Mouse (Mus musculus) natural killer cell, adult 2 months (primary cell): Measurements from ENCODE around the gene Tnfaip2.

Experiments used
- DNase-seq, 2 experiments: peaks; one replicate each; pipeline ENCODE4 v3.0.0; 2022; ENCODE audit warnings: low spot score in 2 of 2

The Tnfaip2 gene

DNA sequence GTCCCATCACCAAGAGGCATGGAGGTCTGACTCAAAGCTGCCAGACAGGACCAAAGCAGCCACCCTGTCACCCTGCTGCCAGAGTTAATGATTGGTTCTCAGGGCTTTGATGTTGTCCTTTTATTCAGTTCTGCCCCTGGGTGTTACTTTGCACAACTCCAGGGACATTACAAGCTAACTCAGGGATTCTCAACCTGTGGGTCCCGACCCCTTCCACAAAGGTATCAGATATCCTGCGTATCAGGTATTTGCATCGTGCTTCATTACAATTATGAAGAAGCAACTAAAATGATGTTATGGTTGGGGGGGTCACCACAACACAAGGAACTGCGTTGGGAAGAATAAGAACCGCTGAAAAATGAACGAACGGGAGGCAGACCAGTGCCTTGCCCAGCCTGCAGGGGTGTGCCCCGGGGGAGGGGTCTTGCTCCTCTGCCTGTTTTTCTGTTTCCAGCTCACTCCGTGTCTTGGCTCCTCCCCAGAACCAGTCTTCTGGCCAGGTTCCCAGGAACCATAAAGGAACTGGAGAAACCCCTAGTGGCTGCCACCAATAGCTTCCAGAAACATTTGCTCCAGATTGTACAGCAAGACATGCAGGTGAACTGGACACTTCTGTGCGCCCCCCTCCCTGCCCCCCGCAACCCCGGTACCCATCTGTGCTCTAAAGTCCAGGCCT is 14.7 kb upstream of the Tnfaip2 start:
- no peak for DNase-seq

DNA sequence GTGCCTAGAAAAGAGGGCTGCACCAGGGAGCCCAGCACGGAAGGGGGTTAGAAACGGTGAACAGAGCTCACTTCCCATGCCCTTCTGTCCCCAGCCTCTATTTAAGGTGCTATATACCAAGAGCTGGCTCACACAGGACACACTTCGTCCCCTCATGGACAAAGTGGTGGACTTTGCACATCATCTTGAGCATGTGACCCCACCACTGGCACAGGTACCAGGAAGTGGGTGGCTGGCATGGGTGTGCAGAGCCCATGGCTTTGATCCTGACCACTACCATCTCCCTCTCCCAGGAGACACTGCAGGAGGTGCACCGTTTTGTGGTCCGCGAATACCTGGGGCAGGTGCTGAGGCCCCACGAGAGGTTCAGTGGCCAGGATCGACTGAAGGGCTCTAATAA is 13.9 kb upstream of the Tnfaip2 start:
- DNase-seq, result no peak

DNA sequence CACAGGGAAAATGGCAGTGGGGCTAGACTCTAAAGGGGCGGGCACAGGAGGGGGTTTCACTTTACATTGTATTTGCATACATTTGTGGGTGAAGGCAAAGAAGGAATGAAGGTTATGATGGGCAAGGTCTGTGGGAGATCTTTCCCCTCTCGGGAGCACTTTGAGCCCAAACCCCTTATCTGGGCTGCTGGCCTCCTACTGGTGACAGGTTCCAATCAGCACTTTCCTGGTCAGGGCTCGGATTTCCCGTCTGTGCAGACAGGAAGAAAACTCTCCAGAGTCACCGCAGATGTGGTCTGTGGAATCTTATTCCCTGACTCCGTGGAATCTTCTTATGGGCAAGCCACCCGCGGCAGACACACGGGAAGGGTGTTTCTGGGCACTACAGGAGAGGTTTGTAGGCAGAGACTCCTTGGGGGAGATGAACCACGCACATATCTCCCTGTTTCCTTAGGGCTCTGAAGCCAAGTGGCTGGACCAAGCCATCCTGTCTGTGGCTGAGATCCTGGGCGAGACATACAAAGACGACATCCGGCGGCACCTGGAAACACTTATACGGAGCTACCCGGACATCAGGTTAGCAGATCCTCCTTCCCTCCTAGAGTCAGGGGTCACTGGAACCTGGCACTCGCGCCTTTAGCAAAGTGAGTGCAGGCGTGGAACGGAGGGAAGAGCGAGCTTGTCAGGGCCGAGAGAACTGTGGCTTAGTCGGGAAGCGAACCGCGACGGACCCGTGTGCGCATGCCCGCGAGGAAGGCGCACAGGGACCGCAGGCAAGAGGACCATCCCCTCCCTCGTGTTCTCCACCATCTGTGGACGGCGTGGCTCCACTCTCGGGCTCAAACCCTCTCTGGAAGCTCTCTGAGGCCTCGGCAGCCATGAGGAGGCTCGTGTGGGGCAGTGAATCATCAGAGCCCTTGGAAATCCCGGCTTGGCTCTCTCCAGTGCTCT is 13.0 kb upstream of the Tnfaip2 start:
- DNase-seq, result no peak

DNA sequence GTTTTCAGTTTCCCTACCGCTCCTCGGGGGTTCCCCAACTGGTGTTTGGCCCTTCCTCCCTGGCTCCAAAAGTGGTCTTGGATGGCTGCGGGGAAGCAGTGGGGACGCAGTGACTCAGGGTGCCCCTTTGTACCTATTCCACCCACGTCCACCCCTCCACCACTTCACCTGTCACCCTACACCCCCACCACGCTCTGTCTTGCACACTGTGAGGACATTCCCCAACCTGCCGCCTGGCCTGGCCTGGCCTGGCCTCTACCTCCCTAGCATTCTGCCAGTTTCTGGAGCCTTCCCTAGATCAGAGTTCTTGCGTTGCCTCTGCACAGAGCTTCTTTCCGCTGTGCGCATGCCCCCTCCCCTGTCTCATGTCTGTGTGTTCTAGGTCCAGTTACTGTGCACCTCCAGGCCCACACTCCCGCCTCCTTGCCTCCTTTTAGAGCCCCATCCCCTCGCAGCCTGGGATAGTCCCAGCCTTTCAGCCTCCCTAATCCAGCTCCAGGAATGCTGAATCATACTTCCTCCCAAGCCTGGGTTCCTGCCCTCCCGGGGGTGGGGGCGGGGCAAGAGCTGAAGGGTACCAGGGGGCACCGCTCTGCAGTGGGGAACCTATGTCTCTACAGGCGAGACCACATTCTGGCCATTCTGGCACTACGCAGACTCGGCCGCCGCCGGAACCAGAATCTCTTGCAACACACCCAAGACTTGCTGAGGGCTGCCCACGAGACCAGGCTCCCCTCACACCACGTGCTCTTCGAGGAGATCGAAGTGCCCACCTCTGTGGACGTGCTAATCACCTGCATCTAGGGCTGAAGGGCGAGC is 12.0 kb upstream of the Tnfaip2 start:
- no peak for DNase-seq

DNA sequence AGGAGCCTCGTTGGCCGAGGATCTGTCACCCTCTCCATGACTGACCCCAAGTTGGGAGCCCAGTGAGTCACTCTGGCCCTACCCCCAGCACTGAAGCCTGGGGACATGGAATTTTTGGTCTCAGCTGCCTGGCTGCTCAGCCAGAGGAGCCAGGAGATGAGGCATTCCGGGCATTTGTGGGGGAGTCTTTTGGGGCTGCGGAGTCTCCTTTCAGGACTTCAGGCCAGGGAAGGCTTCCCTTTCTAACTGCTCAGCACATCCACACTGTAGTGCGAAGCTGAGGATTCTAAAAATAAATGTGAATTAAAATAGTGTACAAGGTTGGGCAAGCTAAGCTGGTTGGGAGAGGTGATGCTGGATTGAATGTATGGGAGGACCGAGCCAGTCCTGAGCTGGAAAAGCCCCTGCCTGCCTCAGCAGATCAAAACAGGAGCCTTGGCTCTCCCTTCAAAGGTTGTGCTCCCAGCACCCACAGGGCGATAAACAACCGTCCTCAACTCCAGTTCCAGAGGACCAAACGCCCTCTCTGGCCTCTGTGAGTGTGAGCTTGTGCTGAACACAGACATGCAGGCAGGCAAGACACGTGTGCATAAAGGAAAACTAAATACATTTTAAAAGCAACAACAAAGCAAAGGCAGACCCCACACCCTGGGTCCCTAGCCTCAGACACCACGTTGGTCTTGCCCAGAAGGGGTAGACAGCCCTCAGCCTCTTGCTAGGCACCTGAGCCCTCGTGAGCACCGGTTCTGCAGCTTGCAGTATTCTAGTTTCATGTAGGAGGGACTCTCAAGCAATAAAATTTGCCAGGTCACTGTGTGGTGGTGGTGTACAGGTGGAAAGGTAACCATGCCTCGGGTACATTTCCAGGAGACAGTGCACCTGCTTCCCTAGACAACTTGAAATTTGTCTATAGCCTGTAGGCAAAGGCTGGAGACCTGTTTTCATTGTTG is 11.1 kb upstream of the Tnfaip2 start:
- no peak for DNase-seq

DNA sequence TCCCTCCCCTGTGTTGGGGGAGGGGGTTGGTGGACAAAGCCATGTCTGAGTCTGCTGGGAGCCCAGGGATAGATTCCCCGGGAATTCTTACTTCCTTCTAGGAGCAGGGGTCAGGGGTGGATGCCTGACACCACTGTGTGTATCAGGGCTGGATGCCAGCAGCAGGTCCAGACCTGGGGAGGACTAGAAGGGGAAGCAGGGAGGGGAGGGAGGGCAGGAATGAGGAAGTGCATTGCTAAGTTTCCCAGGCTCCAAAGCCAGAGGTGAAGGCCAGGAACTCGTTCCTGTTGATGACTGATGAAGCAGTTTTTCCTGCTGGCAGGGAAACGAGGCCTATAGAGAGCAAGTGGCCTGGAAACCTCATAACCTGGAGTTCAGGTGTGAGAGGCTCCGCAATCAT is 10.2 kb upstream of the Tnfaip2 start:
- no peak for DNase-seq

DNA sequence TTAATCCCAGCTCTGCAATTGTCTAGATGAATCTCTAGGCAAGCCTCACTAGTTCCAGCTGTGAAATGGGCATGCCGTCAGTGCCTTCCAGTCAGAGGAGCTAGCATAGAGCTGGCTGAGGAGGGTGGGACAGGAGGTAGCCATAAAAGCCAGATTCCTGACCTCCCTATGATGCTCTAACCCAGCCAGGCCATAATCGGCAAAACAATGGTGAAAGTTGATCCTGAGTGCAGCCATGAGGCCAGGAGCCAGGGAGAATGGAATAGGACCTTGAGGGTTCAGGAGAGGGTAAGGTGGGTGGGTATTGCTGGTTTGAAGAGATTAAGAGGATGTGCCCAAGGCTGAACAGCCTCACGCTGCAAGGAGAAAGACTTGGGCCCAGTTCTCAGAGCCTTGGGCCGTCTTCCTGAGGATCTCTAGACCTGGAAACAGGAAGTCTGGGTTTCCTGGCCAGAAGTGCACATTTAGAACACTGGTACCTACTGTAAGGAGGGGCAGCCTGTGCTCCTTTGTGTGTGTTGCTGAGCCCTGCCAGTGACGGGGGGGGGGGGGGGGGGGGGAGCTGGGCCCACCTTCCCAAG is 9.4 kb upstream of the Tnfaip2 start:
- DNase-seq, result no peak

DNA sequence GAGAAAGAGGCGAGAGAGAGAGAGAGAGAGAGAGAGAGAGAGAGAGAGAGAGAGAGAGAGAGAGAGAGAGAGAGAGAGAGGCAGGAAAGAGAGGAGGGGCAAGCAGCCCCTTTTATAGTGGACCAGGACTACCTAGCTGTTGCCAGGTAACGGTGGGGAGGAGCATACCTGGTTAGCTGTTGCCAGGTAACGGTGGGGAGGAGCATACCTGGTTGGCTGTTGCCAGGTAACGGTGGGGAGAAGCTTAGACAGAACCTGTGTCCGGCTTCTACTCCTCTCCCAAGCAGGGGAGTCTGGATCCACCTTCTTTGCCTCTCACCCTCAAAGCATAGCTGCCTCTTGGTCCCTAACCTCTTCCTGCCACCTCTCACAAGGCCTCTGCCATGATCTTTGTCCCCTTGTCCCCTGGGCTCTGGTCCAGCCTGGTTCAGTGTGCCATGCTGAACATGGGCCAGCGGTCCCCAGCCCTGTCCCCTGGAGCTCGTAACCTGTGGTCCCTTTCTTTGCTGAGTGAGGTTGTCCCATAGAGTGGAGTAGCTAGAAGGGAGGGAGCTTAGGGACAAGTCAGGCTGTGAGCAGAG is 8.0 kb upstream of the Tnfaip2 start:
- DNase-seq, result no peak

DNA sequence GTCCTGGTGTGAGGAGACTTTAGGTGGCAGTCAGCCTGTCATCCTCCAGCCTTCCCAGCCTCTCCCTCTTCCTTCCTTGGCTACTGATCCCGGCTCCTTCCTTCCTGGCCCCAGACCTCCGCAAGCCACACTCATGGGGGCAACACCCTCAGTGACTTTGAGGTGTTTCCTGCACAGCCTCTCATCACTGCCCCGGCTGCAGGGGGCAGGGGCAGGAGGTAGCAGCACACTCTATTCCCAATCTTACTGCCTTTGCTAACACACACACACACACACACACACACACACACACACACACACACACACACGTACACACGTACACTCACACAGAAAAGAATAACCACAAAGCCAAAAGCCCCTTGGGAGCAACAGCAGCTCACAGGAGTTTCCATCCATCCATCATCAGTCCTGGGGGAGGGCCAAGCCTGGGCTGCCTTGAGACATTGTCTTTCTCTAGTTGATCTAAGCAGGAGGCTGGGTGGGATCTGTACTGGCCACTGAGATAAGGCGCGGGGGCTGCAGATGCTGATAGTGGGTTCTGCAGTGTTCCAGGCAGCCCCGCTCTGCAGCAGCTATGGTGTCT is 7.4 kb upstream of the Tnfaip2 start:
- DNase-seq, result no peak

DNA sequence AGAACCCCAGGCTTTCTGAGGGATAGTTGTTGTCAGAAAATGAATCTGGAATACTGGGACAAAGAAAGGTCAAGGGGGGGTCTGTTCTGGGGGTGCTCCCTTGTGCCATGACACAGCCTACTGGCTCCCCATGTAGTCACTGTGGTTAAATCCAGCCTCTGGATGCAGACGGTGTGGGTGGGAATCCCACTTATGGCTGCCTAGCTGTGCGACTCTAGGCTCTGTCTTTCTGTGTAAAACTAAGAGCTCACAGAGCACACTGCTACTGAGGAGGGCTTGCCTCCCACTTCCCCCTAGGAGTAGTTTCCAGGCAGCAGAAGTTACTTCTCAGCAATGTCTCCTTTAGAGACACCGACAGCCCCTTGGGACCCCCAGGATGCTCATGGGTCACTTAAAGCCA is 6.1 kb upstream of the Tnfaip2 start:
- no peak for DNase-seq

DNA sequence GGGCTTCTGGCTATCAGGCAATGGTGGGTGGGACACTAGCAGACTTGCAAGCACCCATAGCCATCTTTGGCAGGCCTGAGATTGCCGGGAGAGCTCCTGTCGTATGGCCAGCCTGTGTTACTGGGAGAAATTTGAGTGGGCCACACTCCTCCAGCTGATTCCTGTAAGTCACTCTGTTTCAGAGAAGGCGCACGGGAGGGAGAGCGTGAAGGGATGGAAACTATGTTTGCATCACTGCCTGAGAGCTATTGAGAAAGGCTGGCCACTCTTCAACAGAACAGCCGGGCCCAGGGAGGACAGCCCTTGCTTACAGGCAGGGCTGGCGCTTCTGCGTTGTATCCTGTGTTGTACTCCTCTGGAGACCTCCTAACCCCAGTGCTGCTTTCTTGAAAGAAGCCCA is 5.6 kb upstream of the Tnfaip2 start:
- DNase-seq, result no peak

DNA sequence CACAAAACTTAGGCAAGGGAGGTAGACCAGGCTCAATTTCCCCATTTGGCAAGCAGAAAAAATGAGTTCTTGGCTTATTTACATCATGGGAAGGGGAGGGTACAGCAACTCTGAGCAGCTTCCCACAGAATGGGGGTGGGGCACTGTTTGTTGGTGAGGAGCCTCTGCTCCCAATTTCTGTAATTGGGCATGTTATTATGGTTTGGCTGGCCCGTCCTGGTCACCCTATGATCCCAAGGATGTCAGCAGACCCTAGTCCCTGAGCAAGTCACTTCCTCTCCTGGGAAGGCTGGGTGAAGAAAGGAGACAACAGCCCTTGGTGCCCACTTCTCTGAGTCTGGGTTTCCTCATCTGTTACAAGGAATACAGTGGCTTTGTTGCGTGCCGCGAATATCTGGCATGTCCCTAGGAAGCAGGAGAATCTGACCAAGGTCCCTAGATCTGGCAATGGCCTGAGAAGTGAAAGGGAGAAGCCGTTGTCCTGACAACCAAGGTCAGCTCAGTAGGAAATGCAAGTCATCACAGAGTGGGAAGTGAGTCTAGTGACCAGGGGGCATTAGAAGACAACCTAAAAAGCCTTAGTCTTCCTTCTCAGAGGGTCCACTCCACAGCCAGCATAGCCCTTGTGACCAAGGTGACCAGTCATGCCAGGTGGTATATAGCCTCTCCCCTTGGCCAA is 4.9 kb upstream of the Tnfaip2 start:
- DNase-seq, result no peak

DNA sequence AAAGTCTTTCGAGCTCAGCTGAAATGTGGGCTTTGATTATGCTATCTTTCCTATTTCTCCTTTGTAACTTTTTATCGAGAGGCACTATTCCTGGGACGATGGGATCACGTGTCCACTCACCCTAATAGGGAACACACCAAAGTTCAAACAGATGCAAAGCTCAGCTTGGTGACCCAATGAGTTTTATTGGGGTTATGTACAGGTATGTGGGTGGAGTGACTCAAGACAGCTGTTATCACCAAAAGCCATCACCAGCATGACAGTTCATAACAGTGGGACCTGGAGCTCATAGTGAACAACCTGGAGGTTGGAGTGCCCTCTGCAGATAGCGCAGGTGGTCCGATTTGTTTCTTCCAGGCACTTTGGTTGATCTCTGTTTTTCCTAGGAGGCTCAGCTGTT is 3.4 kb upstream of the Tnfaip2 start:
- DNase-seq, result no peak

DNA sequence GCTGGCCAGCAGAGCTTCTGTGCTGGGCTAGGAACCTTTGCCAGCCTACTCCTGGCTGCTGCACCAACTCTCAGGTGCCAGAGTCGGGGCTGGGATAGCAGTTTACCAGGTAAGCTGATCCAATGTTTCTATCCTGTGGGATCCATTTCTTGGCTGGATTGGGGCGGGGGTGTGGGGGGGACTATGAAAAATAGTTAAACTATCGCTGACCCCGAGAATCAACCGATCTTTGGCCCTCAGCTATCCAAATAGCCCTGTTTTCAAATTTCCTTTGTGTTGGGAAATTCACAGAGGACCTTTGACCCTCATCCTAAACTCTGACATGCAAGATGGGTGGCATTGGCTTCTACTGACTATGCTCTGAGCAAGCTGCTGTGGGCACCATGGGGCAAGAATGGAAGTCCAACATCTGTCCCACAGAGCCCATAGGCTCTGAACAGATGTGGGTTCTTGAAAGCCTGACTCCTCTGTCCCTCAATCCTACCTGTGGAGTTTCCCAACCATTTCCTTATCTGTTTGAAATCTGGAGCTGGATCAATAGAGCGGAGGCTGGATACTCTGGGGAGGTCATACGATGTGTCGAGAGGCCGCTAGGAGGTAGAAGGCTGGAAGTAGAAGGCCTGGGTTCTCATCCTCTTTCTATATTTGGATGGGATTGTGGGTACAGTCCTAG is 1.4 kb upstream of the Tnfaip2 start:
- no peak for DNase-seq

DNA sequence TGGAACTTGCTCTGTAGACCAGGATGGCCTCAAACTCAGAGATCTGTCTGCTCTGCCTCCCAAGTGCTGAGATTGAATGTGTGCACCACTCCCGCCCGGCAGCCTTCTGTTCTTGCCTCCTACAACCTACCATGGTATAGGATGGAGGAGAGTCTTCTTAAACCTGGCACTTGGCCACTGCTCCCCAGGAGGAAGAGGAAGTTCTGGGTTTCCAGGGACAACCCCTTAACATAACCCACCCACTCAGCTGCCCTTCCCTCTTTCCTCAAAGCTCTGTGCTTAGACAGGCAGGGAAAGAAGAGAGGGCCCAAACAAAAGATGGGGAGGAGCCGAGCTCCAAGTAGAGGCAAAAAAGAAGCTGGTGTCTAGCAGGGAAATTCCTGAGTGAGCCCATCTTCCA is 746 bp upstream of the Tnfaip2 start:
- no peak for DNase-seq

DNA sequence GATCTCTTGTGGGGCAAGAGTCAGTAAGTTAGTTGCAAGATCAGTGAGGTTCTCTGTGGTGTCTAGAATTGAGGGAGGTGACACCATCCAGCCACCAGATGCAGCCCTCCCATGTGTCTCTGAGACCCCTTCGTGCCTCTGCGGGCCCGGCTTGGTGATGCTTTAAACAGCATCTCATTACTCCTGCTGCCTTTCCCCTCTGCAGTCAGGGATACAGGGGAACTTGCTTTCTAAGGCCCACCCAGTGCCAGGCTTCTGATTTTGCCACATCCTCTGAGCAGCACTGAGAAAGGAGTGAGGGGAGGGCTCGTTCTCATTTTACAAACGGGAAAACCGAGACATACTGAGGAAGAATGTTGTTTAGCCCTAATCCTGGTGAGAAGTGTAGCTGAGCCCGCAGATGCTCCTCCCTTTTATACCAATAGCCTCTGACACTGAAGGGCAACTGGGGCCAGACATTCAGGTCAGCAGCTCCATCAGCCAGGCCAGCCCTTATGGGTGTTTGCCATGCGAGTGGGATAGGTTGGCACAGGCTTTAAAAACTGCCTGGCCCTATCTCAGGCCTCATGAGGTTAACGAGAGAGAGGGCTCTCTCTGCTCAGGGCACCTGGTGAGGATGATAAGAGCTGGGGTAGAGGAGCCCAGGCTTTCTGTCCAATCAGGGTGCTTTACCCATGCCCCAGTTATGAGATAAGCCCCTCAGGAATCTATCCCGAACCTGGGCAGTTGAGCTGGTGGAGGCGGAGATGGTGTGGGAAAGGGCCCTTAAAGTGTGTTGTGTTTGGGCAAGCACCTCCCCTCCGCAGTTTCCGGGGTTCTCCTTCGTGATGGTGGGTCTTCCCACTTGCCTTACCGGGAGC is 972 bp downstream of the Tnfaip2 start:
- DNase-seq, result no peak

DNA sequence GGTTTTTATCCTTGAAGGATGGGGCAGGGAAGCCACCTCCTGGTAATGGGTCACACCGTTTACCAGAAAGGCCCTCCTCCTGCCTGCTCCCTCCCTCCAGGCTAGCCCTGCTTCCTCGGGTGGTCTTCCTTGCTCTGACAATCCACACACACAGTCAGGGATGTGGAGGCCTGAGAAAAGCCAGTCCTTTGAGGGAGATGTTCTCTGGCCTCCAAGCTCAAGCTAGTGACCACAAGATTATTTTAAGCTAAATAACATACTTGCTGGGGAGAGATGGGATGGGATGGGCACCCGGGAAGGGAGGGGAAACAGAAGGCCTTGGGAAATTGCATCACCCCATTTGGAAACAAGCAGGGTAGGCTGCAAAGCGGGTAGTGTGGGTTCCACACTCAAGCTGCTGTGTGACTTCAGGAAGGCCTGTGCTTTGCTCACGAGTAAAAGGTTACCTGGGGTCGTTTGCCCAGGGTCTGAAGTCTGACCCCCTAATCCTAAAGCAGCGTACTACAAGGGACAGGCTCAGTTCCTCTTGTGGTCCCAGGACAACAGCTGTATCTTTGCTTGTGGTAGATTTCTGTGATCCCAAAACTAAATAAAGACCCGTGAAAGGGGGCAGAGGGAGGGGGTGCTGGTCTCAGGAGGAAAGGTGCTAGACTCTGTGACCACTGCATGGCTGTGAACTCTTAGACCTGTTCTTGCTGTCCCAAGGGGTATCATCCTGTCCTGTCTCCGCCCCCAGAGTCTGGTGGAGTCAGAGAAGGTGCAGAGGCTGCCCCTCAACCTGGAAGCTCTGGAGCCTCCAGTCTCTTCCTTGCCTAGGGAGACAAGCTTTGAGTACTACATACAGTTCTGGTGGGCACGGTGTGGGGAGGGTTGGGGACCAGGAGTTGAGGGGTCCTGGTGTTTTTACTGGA is 1.9 kb downstream of the Tnfaip2 start:
- DNase-seq, result no peak
